Mouse (Mus musculus) thymus, adult 18-20 months (tissue): ENCODE results near the gene Snx25.

Experiments
- DNase-seq, 2 experiments: peaks; one replicate each; pipeline ENCODE4 v3.0.0; 2022; ENCODE audit warnings: mixed read lengths in 2 of 2

Snx25 gene

DNA sequence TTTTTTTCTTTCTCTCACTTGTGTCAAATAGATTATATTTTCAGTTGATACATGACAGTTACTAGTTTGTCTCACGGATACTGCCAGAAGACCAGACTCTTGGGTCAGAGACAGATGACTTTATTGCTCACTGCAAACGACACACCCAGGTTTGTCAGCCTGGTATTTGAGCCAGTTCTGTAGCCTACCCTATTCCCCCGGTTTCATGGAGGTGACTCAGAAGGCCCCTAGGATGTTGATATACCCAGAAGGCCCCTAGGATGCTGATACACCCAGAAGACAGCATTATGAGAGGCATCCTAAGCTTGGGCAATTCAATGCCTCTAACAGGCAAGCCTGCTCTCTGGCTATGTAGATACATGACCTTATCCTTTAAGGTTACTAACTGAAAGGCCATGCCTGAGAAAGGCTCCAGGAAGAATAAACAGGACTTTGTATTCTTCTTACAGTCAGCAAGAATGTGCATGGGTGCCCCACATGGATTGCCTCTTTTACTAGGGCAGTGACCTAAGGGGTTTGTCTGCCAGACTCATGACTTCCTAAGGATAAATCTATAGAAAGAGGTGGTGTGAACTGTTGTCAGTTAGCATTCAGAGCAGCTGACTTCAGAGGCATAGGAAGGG, 144.8 kb downstream of the Snx25 start:
- DNase-seq = no peak

GRCm38 (mm10) chr8:46005596-46005995, 146.4 kb downstream of the Snx25 start, which contains the start of gene Ankrd37:
TSS of gene Ankrd37 (minus strand) at chr8:46005707.
- no peak for DNase-seq

DNA sequence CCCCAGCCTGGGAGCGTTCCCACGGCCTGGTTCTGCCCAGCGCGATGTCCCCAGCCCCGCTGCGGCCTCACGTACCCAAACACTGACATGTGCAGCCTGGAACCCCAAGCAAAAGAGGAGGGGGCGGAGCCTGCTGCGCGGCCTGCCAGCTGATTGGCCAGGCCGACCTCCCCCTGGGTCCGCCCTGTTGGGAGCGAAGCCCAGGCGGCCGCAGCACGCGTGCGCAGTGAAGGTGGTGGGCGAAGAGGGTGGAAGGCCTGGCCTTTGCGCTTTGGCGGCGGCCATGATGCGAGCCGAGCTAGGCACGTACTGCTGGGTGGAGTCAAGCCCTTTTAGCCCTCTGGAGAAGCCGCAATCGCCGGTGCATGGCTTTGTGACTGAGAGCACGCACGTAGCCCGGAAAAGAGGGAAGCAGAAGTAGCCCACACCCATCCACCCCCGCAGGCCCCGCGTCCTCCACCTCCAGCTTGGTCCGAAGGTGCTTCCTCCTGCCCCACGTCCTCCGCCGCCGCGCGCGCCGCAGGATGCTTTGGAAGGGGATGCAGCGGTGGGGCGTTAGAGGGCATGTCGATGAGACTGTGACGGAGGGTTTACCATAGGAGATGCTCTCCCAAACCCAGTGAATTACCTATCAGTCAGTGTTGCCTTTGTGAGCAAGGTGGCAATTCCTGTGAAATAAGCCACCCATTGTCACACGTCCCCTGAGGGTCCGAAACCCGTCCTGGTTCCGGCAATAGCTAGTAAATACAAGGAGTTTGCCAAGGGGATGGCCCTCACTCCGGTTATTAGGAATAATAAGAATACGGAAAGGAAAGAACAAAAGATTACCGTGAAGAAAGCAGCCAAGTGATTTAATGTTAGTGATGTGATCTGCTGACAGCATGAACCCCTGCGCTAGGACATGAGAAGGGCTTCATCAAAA, 151.9 kb downstream of the Snx25 start:
- DNase-seq = peak; percentile 99

DNA sequence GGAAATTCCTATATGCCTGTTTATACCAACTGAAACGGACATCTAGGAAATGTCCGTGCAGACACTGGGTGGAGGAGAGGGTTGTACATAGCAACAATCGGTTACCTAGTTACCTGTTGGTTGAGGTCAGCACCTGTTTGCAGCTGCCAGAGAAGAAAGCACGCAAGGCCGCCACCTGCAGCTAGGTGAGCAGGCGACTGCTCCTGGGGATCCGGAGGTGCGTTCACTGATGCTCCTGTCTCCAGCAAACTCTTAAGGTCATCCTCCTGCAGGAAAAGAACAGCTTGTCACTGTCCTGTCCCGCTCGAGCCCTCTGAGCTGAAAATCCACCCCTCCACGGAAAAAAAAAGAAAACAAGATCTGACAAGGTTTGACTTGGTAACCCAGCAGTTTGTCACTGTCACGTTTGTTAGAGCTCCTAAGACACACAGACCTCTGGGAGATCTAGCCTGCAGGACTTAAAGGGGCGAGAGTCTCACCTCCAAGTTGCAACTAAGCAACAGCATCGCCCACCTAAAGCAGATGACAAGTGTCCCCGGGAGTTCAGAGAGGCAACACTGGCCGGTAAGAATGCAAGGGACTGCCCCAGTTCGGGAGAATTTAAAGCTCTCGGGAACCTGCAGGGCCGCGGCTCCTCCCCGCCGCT, 152.7 kb downstream of the Snx25 start, which contains the start of gene Lrp2bp:
TSS of gene Lrp2bp (plus strand) at position 166 of the 646 bp plus-strand sequence.
- DNase-seq = peak; percentile 28

- DNase-seq = no peak
Observed at GRCm38 (mm10) chr8:45998228-45998627, 153.7 kb downstream of the Snx25 start.

GRCm38 (mm10) chr8:45995576-45995975, 156.4 kb downstream of the Snx25 start:
- DNase-seq = no peak

GRCm38 (mm10) chr8:45994111-45994510, 157.8 kb downstream of the Snx25 start:
- DNase-seq = no peak

GRCm38 (mm10) chr8:45990631-45991310, 161.2 kb downstream of the Snx25 start:
- no peak for DNase-seq

DNA sequence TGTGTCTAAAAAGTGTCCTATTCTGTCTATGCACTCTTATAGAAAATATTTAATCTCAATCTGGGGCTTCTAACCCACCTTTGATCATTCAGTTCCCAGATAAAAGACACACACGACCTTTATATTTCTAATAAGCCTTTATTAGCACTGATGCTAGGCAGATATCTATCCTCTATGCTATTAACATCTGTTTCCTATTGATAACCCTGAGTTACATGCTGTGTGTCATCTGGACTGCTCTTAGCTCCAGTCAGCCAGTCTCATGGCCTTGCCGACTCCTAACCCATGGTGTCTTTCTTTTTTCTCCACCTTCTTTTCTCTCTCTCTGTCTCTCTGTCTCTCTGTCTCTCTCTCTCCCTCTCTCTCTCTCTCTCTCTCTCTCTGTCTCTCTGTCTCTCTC, 163.8 kb downstream of the Snx25 start:
- no peak for DNase-seq

- no peak for DNase-seq
Observed at GRCm38 (mm10) chr8:45986665-45987064, 165.3 kb downstream of the Snx25 start.
